Mouse (Mus musculus) heart, postnatal 0 days (tissue): ENCODE data around the gene Rpl27. TPM values are rescaled to one million over a fixed set of nuclear protein-coding genes. Genes with fewer than 3 reads are reported as not detected.

Experiments used
- ATAC-seq: fragments of 200-750 bp; cut with Nextera tagmentation; 2 replicates; pipeline ENCODE4 v1.8.0; 2017; ENCODE audit warnings: low read depth, moderate number of reproducible peaks, moderate library complexity; ENCODE audit not compliant: insufficient read depth
- DNase-seq: peaks from one replicate; pipeline ENCODE4 v3.0.0-alpha.2; 2016; ENCODE audit warnings: low spot score
- H3K27ac ChIP-seq: fragments of 300-500 bp; sonication (generic); 2 replicates; pipeline ENCODE4 v1.5.1; 2014; ENCODE audit warnings: low read depth, mild to moderate bottlenecking
- H3K27me3 ChIP-seq: fragments of 300-500 bp; sonication (generic); 2 replicates; pipeline ENCODE4 v1.6.1; 2014; ENCODE audit warnings: low read length, mixed read lengths; ENCODE audit not compliant: control insufficient read depth, insufficient read depth
- H3K36me3 ChIP-seq: fragments of 300-500 bp; sonication (generic); replicated peaks from 2 replicates; pipeline ENCODE4 v1.6.1; 2014; ENCODE audit warnings: low read length, mixed read lengths; ENCODE audit not compliant: control insufficient read depth, insufficient read depth
- H3K4me1 ChIP-seq: fragments of 300-500 bp; sonication (generic); 2 replicates; pipeline ENCODE4 v1.6.1; 2014; ENCODE audit warnings: antibody characterized with exemption; ENCODE audit not compliant: control insufficient read depth, insufficient read depth
- H3K4me2 ChIP-seq: fragments of 300-500 bp; sonication (generic); 2 replicates; pipeline ENCODE4 v1.6.1; 2014; ENCODE audit warnings: low read depth, mild to moderate bottlenecking, low read length, moderate library complexity
- H3K4me3 ChIP-seq: fragments of 300-500 bp; sonication (generic); 2 replicates; pipeline ENCODE4 v1.5.1; 2014; ENCODE audit warnings: low read depth, low read length
- H3K9ac ChIP-seq: fragments of 300-500 bp; sonication (generic); replicated peaks from 2 replicates; pipeline ENCODE4 v1.6.1; 2014; ENCODE audit warnings: low read depth, low read length, mixed read lengths
- H3K9me3 ChIP-seq: fragments of 300-500 bp; sonication (generic); replicated peaks from 2 replicates; pipeline ENCODE4 v1.6.1; 2016; ENCODE audit warnings: low read length; ENCODE audit not compliant: control insufficient read depth
- CTCF ChIP-seq: IDR thresholded peaks from 2 replicates; pipeline ENCODE4 v1.5.1; 2016; ENCODE audit warnings: antibody characterized with exemption, control low read depth, low read depth
- EP300 ChIP-seq: IDR thresholded peaks from 2 replicates; pipeline ENCODE4 v1.6.1; 2016; ENCODE audit warnings: antibody characterized with exemption, low read depth
- WGBS: fragments of 180-500 bp; shearing (Covaris S2); extraction: QIAGEN DNeasy Blood & Tissue Kit; methylation state at CpG from one replicate; pipeline ENCODE4 v1.1.7; 2014; 5-methylcytosine and 5-hydroxymethylcytosine counted together
- polyA plus RNA-seq: library from polyadenylated mRNA; unstranded; fragments of >200 nt; fragmentation: Nextera tagmentation; extraction: Ambion mirVana; gene quantifications from 2 replicates; pipeline ENCODE4 v1.2.1, GENCODE M21; 2015
- total RNA-seq: library from RNA; depleted of rRNA; stranded (reverse); fragments of >200 nt; gene quantifications from 2 replicates; pipeline ENCODE4 v1.2.3, GENCODE M21; 2014; ENCODE audit warnings: low replicate concordance

Rpl27 gene
- total and polyA plus RNA-seq, 2 experiments from 2014 or later, result 248 to 796 TPM

DNA sequence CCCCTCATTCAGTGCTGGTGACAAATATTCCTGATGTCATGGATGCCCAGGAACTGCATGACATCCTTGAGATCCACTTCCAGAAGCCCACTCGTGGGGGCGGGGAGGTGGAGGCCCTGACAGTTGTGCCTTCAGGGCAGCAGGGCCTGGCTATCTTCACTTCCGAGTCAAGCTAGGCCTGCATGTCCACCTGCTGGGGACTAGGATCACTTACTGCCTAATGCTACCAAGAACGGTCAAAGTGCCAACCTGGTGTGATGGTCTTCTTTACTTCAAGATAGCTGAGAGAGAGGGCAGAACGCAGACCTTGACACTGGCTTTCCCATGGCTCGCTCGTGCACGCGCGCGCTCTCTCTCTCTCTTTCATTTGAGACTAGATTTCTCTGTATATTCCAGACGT, 16.1 kb downstream of the Rpl27 start:
- 85% methylated on average over 12 of the region's 12 CpGs for WGBS
- H3K36me3 ChIP-seq, result peaks cover 64% of the 10 kb centered on the region
- H3K27ac ChIP-seq, result no peak overlapping the region
- H3K9ac ChIP-seq, result no peak overlapping the region
- no peak for DNase-seq
- no peaks in the 10 kb centered on the region for H3K4me1 ChIP-seq
- H3K27me3 ChIP-seq, result no peaks in the 10 kb centered on the region
- H3K4me3 ChIP-seq, result no peak overlapping the region
- TF ChIP-seq CTCF, result no peak
- no peak for TF ChIP-seq EP300
- ATAC-seq, result no peak
- H3K9me3 ChIP-seq, result no peaks in the 10 kb centered on the region
- H3K4me2 ChIP-seq, result no peak overlapping the region

DNA sequence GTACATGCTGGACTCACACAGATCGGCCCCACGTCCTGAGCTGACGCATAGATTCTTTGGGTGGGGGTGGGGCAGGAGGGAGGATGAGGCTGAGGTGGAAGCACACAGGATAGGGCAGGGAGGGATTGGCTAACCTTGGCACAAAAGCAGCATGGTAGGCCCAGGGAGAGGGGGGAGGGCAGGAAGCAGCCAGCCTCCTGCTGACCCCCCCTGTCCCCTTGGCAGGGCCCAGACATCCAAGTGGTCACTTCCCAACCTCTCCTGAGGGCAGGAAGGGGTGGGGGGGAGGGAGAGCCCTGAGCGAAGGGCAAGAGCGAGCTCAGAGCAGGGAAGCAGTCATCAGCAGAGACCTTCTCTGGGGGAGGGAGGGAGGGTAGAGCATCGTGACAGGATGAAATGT, 17.6 kb downstream of the Rpl27 start:
- Histone ChIP-seq H3K4me1 (no peaks in the 10 kb centered on the region), H3K4me2 (no peak overlapping the region), H3K36me3 (peaks cover 64% of the 10 kb centered on the region), H3K27ac (no peak overlapping the region), H3K4me3 (no peak overlapping the region), H3K9ac (no peak overlapping the region), H3K27me3 (no peaks in the 10 kb centered on the region), H3K9me3 (no peaks in the 10 kb centered on the region)
- TF ChIP-seq CTCF (no peak), EP300 (no peak)
- DNase-seq, result no peak
- 36% methylated on average over 6 of the region's 6 CpGs for WGBS
- ATAC-seq, result peak; percentile 21; the same call in 1 of the 2 replicates

DNA sequence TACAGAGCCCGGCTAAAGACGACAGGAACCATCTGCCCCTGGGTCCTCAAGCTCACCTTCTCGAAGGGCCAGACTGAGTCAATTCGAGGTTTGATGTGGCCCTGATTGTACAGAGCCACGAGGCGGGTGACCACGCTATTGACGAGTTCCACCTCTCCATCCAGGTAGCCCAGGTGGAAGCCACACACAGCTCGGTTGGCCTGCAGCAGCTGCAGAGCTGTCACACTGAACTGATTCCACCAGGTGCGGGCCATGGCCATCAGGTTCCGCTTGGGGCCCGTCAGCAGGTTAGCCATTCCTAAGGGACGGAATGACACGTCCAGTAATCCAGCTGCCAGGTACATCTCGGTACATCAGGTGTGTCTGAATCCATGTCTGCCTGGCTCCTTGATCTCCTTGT, 18.2 kb downstream of the Rpl27 start:
- Histone ChIP-seq H3K4me2 (no peak overlapping the region), H3K4me3 (no peak overlapping the region), H3K36me3 (peaks cover 64% of the 10 kb centered on the region), H3K9me3 (no peaks in the 10 kb centered on the region), H3K4me1 (no peaks in the 10 kb centered on the region), H3K27ac (no peak overlapping the region), H3K27me3 (no peaks in the 10 kb centered on the region), H3K9ac (no peak overlapping the region)
- 84% methylated on average over 15 of the region's 15 CpGs for WGBS
- no peak for ATAC-seq
- DNase-seq, result no peak
- no peak for TF ChIP-seq EP300

DNA sequence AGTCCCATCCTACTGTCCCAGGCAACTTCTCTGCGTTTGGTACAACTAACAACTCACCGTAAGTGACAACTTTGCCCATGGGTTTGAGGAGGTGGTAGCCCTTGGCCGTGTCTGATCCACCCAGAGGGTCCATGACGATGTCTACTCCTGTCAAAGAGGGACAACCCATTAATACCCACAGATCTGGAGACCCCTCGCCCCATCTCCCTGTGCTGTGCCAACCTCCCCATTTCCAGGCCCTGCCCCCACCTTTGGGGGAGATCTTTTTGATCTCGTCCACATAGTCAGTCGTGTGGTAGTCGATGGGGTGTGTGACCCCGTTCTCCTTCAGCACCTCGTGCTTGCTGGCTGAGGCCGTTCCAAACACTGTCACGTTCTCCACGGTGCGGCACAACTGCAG, 20.0 kb downstream of the Rpl27 start:
- no peak for TF ChIP-seq EP300
- no peak for TF ChIP-seq CTCF
- no peak for ATAC-seq
- no peak overlapping the region for H3K4me2 ChIP-seq
- no peak for DNase-seq
- H3K9me3 ChIP-seq, result no peaks in the 10 kb centered on the region
- H3K4me1 ChIP-seq, result 0 out of 2 replicates have a peak, but pooled peaks cover under 1% of the 10 kb centered on the region
- H3K9ac ChIP-seq, result no peak overlapping the region
- WGBS, result 85% methylated on average over 14 of the region's 14 CpGs
- peaks cover 56% of the 10 kb centered on the region for H3K36me3 ChIP-seq
- H3K27ac ChIP-seq, result no peak overlapping the region
- no peak overlapping the region for H3K4me3 ChIP-seq
- H3K27me3 ChIP-seq, result no peaks in the 10 kb centered on the region

DNA sequence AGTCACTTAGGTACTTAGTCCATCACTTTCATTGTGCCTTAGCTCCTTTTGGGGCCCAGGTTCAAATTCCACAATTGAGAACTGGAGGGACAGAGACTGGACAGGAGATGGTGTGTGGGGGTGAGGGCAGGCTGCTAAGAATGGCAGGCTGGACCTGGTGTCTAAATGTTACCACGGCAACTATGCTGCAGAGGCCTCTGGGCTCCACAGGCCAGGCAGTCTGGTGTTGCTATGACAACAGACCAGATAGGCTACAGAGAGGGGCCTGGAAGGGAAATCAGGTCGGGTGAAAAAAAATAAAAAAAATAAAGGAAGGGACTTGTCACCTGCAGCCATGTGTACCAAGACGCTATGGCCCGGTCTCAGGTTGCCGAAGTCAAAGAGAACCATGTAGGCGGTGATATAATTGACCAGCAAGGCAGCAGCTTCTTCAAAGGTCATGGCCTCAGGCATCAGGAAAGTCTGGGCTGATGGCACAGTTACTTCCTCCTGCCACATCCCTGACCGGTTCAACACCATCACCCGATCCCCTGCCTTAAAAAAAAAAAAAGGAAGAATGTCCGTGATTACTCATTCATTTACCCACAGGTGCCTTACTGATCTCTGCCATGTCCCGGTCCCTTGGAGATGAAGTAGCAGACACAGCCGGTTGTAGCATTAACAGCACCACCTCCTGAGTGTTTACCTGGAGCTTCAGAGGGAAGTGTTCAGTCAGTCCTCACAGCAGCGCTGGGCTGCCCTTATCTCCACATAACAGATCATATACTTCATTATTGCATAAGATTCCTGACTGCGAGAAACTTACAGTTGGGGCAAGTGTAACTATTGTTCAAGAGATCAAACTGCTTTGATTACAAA, 20.7 kb downstream of the Rpl27 start:
- Histone ChIP-seq H3K4me1 (0 out of 2 replicates have a peak, but pooled peaks cover 3% of the 10 kb centered on the region), H3K9ac (no peak overlapping the region), H3K9me3 (no peaks in the 10 kb centered on the region), H3K27ac (no peak overlapping the region), H3K4me2 (no peak overlapping the region), H3K4me3 (no peak overlapping the region), H3K36me3 (peaks cover 50% of the 10 kb centered on the region), H3K27me3 (no peaks in the 10 kb centered on the region)
- DNase-seq (no peak), ATAC-seq (no peak)
- TF ChIP-seq CTCF (no peak), EP300 (no peak)
- 51% methylated on average over 13 of the region's 13 CpGs for WGBS
